Mouse (Mus musculus) CD4-positive helper T cell, adult 2 months (primary cell): Measurements from ENCODE around the gene Spaca4.
A peak's percentile ranks its signal among the peaks of the same experiment; 100 is the strongest.

ENCODE experiments used
- DNase-seq: peaks from one replicate; pipeline ENCODE4 v3.0.0-alpha.2; 2012; ENCODE audit warnings: low read depth, missing footprints, low spot score

Spaca4 gene

DNA sequence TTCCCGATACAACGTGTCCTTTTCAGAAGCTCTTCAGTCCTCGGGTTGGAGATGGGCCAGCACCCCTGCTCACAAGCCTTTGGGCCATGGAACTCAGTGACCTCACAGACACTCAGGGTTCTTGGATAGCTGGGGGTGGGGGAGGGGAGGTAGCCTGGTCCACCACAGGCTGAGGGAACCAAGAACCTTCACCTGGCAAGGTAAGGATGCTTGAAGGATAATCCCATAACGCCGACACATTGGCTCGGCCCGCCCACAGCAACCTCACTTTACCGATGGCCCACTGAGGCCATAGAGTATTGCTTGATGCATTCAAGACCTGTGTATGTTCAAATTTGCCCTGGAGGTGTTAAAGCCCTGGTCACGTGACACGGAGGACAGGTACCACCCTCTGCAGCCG is at the start of gene Spaca4:
Spaca4 (minus strand) TSS at position 101 of the 400 bp plus-strand sequence.
- DNase-seq, result no peak

DNA sequence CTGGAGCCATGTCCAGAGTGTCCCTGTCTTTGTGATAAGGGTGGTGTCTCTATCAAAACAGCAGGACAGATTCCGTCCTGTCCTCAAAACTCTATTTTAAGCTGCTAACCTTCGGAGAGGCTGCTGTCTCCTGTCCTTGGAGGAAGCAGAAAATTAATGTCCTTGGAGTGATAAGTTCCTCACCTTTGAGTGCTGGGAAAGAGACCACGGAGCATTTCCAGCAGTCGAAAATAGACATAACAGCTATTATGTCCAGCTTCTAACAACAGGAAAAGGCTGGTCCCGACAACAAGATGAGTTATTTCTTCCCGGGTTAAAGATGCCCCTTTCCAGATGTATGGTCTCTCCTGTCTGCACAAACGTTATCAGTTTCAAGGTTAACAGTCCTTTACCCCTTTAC is 49.6 kb upstream of the Spaca4 start:
- DNase-seq, result no peak

- DNase-seq, result peak; percentile 46
Measured at GRCm38 (mm10) chr7:45771101-45771500, 45.5 kb upstream of the Spaca4 start.

DNA sequence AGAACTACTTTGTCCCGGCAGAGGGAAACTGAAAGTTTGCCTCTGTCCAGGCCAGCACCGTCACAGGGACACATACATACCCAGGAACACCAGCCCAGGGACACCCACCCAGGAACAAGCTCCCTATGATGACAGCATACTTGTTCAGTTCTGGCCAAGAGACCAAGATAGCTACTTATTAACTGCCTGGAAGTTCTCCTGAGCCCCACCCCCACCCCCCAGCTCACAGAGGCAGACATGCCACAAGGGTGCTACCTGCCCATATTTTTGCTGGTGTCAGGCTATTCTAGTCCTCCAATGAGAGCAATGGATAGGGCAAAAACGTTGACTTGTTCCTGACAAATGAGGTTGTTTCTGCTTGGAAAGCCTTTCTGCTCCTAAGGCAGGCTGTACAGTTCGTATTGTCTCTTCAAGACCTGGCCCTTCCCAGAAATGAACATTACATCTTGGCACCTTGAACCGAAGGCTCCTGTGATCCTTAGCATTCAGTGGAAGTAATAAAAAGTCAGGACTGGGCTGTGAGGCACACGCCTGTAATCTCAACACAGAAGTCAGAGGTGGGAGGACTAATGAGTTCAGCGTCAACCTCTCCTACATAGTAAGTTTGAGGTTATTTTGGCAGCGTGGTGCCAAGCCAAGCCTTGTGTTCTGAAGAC is 44.9 kb upstream of the Spaca4 start:
- no peak for DNase-seq

DNA sequence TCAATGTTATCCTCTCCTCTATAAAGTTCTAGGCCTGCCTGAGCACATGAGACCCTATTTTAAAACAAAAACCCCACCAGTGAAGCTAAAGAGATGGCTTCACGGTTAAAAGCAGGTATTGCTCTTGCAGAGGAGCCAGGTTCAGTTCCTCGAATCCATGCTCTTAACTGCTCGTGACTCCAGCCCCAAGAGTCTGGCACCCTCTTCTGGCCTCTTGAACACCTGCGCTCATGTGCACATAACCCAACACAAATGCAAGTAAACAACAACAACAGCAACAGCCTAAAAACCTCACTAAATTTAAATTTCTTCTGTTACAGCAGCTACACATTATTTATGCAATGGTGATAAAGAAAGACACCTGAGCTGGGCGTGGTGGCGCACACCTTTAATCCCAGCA is 41.9 kb upstream of the Spaca4 start:
- DNase-seq, result no peak

GRCm38 (mm10) chr7:45766764-45767163 is 41.2 kb upstream of the Spaca4 start:
- DNase-seq, result no peak

GRCm38 (mm10) chr7:45765995-45766394 is 40.4 kb upstream of the Spaca4 start:
- peak; percentile 29 for DNase-seq

GRCm38 (mm10) chr7:45760151-45760550 is 34.5 kb upstream of the Spaca4 start:
- DNase-seq, result no peak

DNA sequence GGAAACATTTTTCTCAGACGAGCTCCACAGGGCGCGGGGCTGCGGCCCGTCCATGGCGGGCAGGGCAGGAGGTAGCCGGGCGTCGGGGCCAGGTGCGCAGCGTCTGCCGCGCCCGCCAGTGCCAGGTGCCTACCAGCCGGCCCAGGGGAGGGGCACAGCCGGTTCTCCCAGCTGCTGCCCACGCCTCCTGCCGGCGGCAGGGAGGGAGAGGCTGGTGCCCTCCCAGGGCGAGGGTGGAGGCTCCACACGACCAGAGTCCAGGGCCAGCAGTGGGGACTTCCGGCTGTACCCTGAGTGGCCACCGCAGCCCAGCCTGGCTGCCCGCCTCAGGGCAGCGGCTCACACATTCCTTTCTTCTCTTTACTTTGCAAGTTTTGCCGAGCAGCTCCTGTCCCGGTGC is 33.8 kb upstream of the Spaca4 start:
- no peak for DNase-seq

- DNase-seq, result no peak
Measured at GRCm38 (mm10) chr7:45755703-45756102, 30.1 kb upstream of the Spaca4 start.

- DNase-seq, result no peak
Measured at GRCm38 (mm10) chr7:45750162-45750561, 24.5 kb upstream of the Spaca4 start.

DNA sequence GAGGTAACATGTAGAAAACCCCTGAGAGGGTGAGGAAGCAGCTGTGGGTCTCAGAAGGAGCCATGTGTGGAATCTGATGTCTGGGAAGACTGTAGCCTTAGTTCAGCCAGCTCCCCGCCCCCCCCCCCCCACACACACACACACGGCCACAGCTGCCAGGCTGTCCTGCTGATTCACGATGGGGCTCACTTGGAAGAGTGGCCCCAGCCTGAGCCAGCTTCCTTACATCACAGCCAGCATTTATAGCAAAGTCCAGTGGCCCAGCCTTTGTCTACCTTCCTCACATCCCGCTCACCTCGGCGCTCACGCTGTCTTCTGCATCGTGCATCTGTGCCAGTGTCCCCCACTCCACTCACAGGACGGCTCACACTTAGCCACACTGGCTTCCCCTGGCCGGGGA is 23.8 kb upstream of the Spaca4 start:
- DNase-seq, result no peak

DNA sequence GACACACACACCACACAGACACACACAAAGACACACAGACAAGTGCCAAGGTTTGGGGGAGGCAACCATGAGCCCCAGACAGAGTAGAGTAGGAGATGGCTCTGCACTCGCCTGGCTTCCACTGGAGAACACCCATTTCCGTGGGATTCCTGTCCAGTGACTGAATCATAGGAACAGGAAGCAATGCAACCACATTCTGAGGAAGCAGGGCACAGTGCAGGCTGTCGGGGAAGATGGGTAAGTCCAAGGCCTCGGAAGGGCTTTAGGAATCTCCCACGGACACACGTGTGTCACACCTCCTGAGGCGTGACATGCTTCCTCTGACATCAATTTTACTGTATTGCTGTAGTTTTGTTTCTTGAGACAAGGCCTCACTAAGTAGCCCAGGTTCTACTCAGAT is 22.5 kb upstream of the Spaca4 start:
- no peak for DNase-seq

DNA sequence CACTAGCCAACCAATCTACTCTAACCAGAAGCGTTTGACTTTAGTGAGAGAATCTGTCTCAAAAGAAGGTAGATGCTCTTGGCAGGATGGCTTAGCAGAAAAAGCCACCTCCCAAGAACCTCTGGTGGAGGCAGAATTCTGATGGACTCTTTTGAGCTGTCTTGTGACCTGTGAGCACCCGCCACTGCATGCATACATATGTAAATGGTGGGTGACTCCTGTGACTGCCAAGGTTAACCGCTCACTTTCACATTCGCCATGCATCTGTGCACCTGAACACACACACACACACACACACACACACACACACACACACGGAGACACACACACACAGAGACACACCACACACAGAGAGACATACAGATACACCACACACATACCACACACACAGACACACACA is 21.8 kb upstream of the Spaca4 start:
- no peak for DNase-seq

GRCm38 (mm10) chr7:45746518-45746917 is 20.9 kb upstream of the Spaca4 start:
- no peak for DNase-seq

- DNase-seq, result peak; percentile 66
Measured at GRCm38 (mm10) chr7:45744387-45744786, 18.8 kb upstream of the Spaca4 start.

DNA sequence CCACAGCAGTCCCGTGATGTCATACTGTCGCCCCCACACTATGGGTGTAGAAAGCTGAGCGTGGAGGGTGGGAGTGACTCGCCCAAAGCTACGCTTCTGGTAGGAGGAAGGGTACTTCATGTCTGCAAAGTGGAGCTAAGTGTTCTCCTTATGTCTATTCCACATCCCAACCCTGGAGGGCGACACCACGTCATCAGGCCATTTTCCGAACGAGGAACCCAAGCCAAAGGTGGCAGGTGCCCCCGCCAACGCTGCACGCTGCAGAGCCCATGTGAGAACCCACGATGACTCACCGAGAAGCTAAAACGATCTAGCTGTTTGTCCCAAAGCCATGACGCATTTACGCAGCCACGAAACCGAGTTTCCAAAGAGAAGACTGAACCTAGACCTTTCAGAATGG is 16.7 kb upstream of the Spaca4 start:
- DNase-seq, result peak; percentile 89

GRCm38 (mm10) chr7:45741777-45742176 is 16.2 kb upstream of the Spaca4 start:
- peak; percentile 86 for DNase-seq

DNA sequence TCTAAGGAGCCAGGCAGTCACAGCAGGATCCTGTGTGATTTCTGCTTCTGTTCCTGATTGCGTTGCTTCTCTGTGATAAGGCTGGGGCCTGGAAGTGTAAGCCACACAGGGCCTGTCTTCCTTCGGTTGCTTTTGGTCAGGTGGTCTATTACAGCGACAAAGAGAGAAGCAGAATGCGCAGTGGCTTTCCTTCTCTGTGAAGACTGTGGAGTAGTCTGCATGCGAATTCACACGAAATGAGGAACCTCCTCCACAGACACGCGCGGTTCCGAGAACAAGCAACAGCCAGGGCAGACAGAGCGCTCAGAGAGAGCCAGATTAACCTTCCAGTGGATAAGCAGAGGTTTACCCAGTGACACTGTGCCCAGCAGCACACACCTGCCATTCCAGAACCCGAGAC is 15.7 kb upstream of the Spaca4 start:
- DNase-seq, result no peak

- DNase-seq, result peak; percentile 42
Measured at GRCm38 (mm10) chr7:45739820-45740219, 14.2 kb upstream of the Spaca4 start.

- DNase-seq, result peak; percentile 90
Measured at GRCm38 (mm10) chr7:45739162-45739763, 13.7 kb upstream of the Spaca4 start.

GRCm38 (mm10) chr7:45733477-45733876 is 7.9 kb upstream of the Spaca4 start:
- DNase-seq, result peak; percentile 90

- peak; percentile 32 for DNase-seq
Measured at GRCm38 (mm10) chr7:45730727-45731431, 5.3 kb upstream of the Spaca4 start.
